Mouse (Mus musculus): Measurements from ENCODE around the gene Clec2e. TPM values are rescaled to one million over a fixed set of nuclear protein-coding genes. Genes with fewer than 3 reads are reported as not detected.
A peak's percentile ranks its signal among the peaks of the same experiment; 100 is the strongest.
"Not testable (repeated sequence)": the region's sequence is repeated elsewhere in the genome, so short reads cannot be mapped to it uniquely, and the experiment has no call there.

The Clec2e gene
- total RNA-seq (2021), result under 1 TPM; 0.11 to 0.23 TPM
- long read RNA-seq, experiment 1, result 0 reads
- long read RNA-seq, experiment 2, partial matches to known transcripts, result 0 of 1 reads
- long read RNA-seq, experiment 2, other reads (novel, unspliced or antisense), result 1 of 1 reads

DNA sequence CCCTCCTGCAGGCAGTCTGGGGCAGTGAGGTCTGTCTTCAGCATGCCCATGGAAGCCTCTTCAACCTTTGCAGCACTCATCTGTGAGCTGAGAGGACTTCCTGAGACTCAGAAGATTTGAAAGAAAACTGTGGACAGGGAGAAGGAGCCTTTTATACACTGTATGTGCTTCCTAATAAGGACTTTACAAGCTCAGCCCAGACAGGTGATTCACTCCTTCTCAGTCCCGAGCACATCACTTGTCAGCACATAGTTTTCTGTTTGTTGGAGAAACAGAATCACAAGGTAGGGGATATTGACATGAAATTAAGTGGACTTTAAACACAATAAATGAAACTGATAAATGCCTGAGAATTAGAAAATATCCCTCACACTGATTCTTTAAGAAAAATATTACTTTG, at the start of gene Clec2e:
TSS of gene Clec2e (minus strand) at position 120 of the 400 bp plus-strand sequence.
- H3K27ac ChIP-seq; H3K4me3 ChIP-seq; intact Hi-C loops (cut with DNase I); DNase-seq: not testable (repeated sequence)

DNA sequence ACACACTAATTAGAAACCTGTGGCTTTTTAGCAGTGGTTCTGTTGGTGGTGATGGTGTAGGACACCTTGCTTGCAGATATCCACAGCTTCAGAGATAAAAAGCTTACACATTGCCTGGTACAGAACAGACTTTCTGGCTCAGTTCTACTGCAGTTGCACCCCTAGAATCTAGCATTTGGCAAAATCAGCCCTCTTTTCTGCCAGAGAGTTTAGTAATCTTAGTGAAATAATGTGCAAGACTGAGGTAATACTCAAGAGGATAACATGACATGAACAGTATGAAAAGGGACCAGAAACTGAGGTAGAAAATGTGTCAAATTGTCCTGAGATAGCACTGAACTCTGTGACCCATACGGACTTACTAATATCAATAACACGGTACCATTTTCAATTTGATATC, 46.1 kb upstream of the Clec2e start:
- DNase-seq, result no peak
- no peak overlapping the region for H3K4me3 ChIP-seq
- intact Hi-C loops (cut with DNase I), result loop anchor here (2.0 kb wide), 1 partner anchor 426 kb away; no protein-coding TSS in a partner anchor
- TF ChIP-seq CTCF (IDR thresholded peaks at IDR 0.05), result no peak
- no peak overlapping the region; the same call in 1 of the 2 replicates for H3K27ac ChIP-seq

DNA sequence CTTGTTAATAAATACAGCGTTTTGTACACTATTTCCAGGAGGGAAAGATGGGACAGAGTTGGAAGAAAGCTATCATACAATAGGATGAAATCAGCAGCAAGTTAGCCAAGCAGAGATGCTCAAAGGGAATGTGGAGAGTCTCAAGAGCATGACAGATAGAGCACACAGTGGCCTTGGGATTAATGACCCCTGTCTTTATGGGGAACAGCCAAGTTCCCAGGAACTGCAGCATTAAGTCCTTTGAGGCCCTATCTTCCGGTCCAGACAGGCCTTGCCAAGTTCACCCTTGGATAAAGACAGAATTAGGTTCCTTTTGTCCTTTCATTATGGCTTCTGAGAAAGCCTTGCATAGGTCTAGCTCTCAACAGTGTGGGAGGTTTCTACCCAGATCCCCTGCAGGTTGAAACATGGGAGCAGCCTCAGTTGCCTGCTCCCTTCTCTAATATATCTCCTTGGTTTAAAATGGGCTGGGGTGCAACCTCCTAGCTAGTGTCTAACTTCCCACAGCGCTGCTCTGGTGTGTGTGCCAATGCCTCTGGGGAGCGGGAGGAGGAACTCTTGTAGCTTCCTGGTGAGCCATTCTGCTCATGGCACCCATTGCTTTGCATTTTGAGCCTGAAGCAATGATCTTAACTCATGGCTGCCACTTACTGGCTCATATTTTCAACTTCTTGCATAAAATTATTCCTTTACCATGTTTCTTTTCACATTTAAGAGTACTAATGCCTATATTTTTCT, 32.1 kb upstream of the Clec2e start:
- no peak overlapping the region for H3K4me3 ChIP-seq
- intact Hi-C loops (cut with DNase I), result no loop called here
- no peak for TF ChIP-seq CTCF (IDR thresholded peaks at IDR 0.05)

DNA sequence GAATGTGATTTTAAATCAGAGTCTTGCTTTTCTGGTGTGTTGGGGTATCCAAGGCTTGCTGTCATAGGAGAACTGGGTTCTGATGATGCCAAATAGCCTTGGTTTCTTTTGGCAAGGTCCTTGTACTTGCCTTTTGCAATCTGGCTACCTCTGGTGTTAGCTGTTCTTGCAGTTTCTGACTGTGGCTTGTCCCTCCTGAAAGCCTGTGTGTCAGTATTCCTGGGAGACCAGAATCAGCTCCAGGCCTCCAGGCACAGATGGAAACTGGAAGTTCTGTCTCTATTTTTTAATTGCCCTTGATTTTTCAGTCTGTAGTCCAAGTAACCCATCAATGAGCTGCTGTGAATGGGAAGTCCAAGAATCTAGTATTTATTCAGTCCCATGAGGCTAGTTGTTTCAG, 26.1 kb upstream of the Clec2e start:
- Histone ChIP-seq H3K4me3 (no peak overlapping the region), H3K27ac (peak overlapping the region; percentile 16; the same call in 1 of the 2 replicates)
- no peak for DNase-seq
- intact Hi-C loops (cut with DNase I), result no loop called here
- no peak for TF ChIP-seq CTCF (IDR thresholded peaks at IDR 0.05)

More for the DNA sequence above, 32.1 kb upstream of the Clec2e start:
- no peak overlapping the region; the same call in 1 of the 2 replicates for H3K27ac ChIP-seq
- DNase-seq, result no peak

DNA sequence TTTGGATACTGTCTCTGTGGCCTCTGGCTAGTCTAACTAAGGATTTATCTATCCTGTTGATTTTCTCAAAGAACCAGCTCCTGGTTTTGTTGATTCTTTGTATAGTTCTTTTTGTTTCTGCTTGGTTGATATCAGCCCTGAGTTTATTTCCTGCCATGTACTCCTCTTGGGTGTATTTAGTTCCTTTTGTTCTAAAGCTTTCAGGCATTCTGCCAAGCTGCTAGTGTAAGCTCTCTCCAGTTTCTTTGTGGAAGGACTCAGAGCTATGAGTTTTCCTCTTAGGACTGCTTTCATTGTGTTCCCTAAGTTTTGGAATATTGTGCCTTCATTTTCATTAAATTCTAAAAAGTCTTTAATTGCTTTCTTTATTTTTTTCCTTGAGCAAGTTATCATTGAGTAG, 23.8 kb upstream of the Clec2e start:
- H3K4me3 ChIP-seq; intact Hi-C loops (cut with DNase I); DNase-seq: not testable (repeated sequence)
- peak overlapping the region; percentile 32; the same call in 1 of the 2 replicates for H3K27ac ChIP-seq

DNA sequence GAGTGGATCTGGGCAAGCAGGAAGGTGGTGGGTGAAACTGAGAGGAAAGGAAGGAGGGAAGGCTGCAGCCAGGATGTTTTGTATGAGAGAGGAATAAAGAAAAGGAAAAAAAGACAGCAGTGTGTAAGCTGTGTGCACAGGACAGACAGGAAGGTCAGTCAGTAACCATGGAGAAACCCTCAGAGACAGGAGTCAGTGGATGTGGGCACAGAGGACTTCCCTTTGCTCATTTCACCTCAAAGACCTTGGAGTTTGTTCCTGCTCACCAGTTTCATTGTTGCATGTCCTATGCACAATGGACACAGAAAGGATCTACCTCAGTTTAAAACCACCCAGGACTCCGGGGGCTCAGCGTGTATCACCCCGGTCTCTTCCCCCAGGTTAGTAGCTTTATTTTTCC, 15.5 kb upstream of the Clec2e start:
- Histone ChIP-seq H3K27ac (no peak overlapping the region), H3K4me3 (no peak overlapping the region)
- no peak for DNase-seq
- intact Hi-C loops (cut with DNase I), result no loop called here
- TF ChIP-seq CTCF (IDR thresholded peaks at IDR 0.05), result no peak

DNA sequence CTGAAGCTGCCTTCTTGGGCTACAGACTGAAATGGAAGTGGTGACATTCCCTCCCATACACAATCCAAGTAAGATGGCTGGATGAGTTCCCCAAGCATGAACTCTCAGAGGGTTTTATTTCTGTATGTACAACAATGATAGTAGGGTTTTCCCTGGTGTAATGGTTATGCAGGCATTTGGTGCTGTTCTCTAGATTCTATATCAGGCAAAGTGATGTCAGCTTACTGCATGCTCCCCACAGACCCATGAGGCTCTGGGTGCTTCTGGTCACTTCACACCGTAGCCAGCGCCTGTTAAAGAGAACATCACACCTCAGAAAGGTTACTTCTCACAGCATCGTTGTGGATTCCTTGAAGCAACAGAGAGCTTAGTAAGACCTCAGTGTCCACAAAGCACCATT, 13.5 kb upstream of the Clec2e start:
- DNase-seq; intact Hi-C loops (cut with DNase I); H3K4me3 ChIP-seq: not testable (repeated sequence)
- peak overlapping the region; percentile 75 for H3K27ac ChIP-seq

DNA sequence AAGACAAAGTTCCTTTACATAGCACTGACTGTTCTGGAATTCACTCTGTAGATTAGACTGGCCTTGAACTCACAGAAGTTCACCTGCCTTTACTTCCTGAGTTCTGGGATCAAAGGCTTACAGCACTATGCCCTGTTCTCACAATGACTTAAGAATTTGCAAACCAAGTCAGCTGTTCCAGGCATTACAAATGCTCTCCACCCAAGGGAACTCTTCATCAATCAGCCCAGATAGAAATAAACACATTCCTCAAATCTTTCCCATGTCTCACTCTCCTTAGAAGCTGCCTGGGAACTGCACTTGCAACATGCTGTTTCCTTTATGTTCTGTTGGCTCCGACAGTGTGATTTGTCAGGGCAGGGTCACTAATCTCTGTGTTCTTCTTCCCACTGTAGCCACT, 13.1 kb upstream of the Clec2e start:
- DNase-seq, result no peak
- no peak for TF ChIP-seq CTCF (IDR thresholded peaks at IDR 0.05)
- Histone ChIP-seq H3K27ac (peak overlapping the region; percentile 75), H3K4me3 (no peak overlapping the region)
- intact Hi-C loops (cut with DNase I), result no loop called here

DNA sequence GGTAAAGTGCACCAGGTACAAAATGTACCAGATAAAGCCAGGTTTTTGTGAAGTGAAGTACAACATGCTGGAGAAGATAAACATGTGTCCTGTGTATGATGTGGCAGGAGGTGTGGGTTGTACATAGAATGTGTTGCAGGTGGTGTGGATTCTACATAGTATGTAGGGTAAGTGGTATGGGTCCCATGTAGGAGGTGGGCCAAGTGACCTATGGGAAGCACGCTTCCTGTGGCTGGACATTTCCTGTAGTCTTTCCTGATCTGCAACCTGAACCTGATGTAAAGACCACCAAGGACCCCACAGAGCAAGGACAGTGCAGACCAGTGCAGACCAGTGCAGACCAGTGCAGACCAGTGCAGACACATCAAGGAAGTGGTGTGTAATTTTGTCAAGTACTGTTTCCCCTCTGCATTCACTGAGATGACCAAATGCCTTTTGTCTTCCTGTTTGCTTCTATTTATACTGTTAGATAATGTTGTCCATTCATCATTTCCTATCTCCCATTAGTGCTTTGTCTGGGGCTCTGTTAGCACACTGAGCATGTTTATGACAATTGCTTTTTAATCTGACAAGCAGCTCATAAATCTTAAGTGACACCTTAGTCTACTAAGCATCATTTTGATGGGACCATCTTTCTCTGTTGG, 12.4 kb upstream of the Clec2e start:
- peak overlapping the region; percentile 75 for H3K27ac ChIP-seq
- TF ChIP-seq CTCF (IDR thresholded peaks at IDR 0.05), result no peak
- no peak for DNase-seq
- intact Hi-C loops (cut with DNase I), result no loop called here
- no peak overlapping the region for H3K4me3 ChIP-seq

DNA sequence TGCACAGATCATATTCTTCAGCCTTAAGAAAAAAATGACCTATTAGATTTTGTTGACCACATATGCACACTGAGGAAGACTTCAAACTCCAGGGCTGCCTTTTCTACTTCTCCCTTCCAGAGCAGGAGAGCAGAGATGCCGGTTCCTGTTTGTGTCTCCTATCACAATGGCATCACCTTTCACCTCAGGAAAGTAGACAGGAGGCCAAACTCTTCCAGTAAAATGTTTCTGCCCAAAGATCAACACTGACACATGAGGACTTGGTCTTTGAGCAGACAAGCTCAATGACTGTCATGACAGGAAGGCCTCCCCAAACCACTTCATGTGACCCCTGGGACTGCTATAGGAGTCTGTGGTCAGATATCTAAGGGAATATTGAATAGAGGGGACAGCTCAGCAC, 11.8 kb upstream of the Clec2e start:
- no peak overlapping the region for H3K4me3 ChIP-seq
- peak overlapping the region; percentile 75 for H3K27ac ChIP-seq
- DNase-seq, result no peak
- no peak for TF ChIP-seq CTCF (IDR thresholded peaks at IDR 0.05)
- intact Hi-C loops (cut with DNase I), result no loop called here

DNA sequence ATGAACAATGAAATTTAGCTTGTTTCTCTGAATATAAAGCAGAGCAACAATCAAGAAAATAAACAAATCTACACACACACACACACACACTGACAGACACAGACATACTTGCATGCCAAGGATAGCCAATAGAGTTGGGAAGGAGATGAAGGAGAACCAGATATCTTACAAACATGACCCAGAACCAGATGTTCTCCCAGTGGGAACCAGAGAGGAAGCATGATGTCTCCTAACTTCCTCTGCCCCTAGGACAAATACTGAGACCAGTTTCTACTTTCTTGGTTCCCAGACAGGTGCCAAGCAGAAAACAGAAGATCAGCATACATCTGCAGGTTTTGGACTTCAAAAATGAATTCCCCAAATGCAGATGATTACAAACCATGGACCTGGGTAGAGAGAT, 7.2 kb upstream of the Clec2e start:
- H3K4me3 ChIP-seq, result no peak overlapping the region
- intact Hi-C loops (cut with DNase I), result no loop called here
- DNase-seq, result no peak
- no peak for TF ChIP-seq CTCF (IDR thresholded peaks at IDR 0.05)
- H3K27ac ChIP-seq, result peak overlapping the region; percentile 59; the same call in 1 of the 2 replicates

DNA sequence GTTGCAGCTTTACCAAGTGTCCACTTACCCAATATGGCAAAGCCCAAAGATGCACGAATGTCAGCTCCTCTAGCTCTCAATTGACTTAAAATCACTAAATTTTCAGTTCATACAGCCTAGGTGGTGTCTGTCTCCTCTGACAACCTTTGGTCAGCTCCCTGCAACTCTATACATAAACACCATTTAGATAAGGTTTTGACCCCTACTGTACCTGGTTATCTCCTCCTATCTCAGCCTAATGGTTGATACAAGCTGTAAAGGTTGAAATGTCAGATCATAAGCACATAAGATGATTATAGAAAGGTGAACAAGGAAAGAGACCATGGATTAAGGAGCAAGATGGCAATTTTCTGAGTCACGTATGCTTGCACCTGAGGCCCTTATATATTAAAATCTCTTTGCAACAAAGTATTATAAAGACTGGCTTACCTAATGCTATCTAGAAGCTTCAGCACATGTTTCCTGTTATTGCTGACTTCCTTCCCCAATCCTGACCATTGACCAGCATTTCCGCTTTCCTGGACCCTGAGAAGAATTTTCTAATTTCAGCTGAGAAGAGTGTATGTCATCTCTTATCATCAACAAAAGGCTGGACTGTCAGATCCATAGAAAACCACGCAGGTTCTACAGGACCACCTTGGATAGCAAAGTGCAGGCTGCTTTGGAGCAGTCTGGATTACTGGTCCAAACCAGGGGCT, 2.3 kb upstream of the Clec2e start:
- H3K27ac ChIP-seq, result peak overlapping the region; percentile 72
- intact Hi-C loops (cut with DNase I), result no loop called here
- DNase-seq, result no peak

DNA sequence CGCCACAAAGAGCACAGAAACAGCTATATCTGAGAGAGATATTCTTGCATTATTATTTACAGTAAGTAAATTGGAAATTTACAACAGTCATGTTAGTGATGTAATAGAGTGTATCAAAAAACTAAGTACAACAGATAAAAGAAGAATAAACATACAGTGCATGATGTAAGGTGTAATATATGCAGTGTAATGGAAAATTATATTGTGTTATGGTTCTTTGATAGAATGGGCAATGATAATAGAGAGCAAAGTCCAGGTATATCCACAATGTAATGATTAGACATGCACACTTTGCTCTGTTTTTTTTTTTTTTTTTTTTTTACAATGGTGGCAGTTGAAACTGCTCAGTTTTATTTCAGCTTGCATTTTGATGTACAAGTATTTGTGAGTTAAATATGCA, 891 bp upstream of the Clec2e start:
- Histone ChIP-seq H3K27ac (no peak overlapping the region), H3K4me3 (no peak overlapping the region)
- no peak for TF ChIP-seq CTCF (IDR thresholded peaks at IDR 0.05)
- intact Hi-C loops (cut with DNase I), result no loop called here
- DNase-seq, result no peak

More for the DNA sequence above, 2.3 kb upstream of the Clec2e start:
- TF ChIP-seq CTCF (IDR thresholded peaks at IDR 0.05), result no peak
- no peak overlapping the region for H3K4me3 ChIP-seq
